Mouse (Mus musculus): ENCODE results near the gene Chrna9. TPM values are rescaled to one million over a fixed set of nuclear protein-coding genes. Genes with fewer than 3 reads are reported as not detected.

Chrna9 gene
- not detected for polyA plus RNA-seq (2014; fragmentation: Illumina TruSeq; extraction: RNeasy Lipid Tissue Mini Kit (QIAGEN cat#74804))

GRCm38 (mm10) chr5:65934783-65935182, at the start of gene Chrna9:
TSS of gene Chrna9 (plus strand) at chr5:65934921.

GRCm38 (mm10) chr5:66004134-66004925, 69.6 kb downstream of the Chrna9 start, which contains the start of gene 9130230L23Rik:
TSS of gene 9130230L23Rik (minus strand) at chr5:66004285.

Other genes with a start within 250 kb of the Chrna9 start
- gene Pds5a, start 236.6 kb upstream of the Chrna9 start, polyA plus RNA-seq (2014; fragmentation: Illumina TruSeq; extraction: RNeasy Lipid Tissue Mini Kit (QIAGEN cat#74804)) = 261 TPM
- gene N4bp2, start 171.4 kb upstream of the Chrna9 start, polyA plus RNA-seq (2014; fragmentation: Illumina TruSeq; extraction: RNeasy Lipid Tissue Mini Kit (QIAGEN cat#74804)) = 41.7 TPM
- 1.4 TPM for gene Rhoh, start 73.7 kb upstream of the Chrna9 start, polyA plus RNA-seq (2014; fragmentation: Illumina TruSeq; extraction: RNeasy Lipid Tissue Mini Kit (QIAGEN cat#74804))
- not detected for gene 9130230L23Rik, start 69.4 kb downstream of the Chrna9 start, polyA plus RNA-seq (2014; fragmentation: Illumina TruSeq; extraction: RNeasy Lipid Tissue Mini Kit (QIAGEN cat#74804))
- gene Rbm47, start 238.2 kb downstream of the Chrna9 start, polyA plus RNA-seq (2014; fragmentation: Illumina TruSeq; extraction: RNeasy Lipid Tissue Mini Kit (QIAGEN cat#74804)) = 20.3 TPM